Mouse (Mus musculus) limb, embryonic 15.5 days (tissue): ENCODE measurements around the gene Cdr2. TPM values are rescaled to one million over a fixed set of nuclear protein-coding genes. Genes with fewer than 3 reads are reported as not detected.
"Not testable (repeated sequence)": the region's sequence is repeated elsewhere in the genome, so short reads cannot be mapped to it uniquely, and the experiment has no call there.

Experiments
- ATAC-seq: fragments of 200-750 bp; cut with Nextera tagmentation; 2 replicates; pipeline ENCODE4 v1.8.0; 2017; ENCODE audit warnings: low read depth, moderate TSS enrichment; ENCODE audit not compliant: insufficient number of reproducible peaks, low FRiP score, low TSS enrichment
- H3K27ac ChIP-seq: fragments of 300-500 bp; sonication (generic); 2 replicates; pipeline ENCODE4 v1.5.1; 2015; ENCODE audit warnings: moderate library complexity, mild to moderate bottlenecking, inconsistent platforms
- H3K27me3 ChIP-seq: fragments of 300-500 bp; sonication (generic); 2 replicates; pipeline ENCODE4 v1.6.1; 2015; ENCODE audit warnings: inconsistent platforms
- H3K36me3 ChIP-seq: fragments of 300-500 bp; sonication (generic); 2 replicates; pipeline ENCODE4 v1.6.1; 2015; ENCODE audit warnings: inconsistent platforms
- H3K4me1 ChIP-seq: fragments of 300-500 bp; sonication (generic); 2 replicates; pipeline ENCODE4 v1.6.1; 2015; ENCODE audit warnings: inconsistent platforms
- H3K4me2 ChIP-seq: fragments of 300-500 bp; sonication (generic); 2 replicates; pipeline ENCODE4 v1.6.1; 2015; ENCODE audit warnings: mild to moderate bottlenecking, inconsistent platforms
- H3K4me3 ChIP-seq: fragments of 300-500 bp; sonication (generic); 2 replicates; pipeline ENCODE4 v1.5.1; 2015; ENCODE audit warnings: mild to moderate bottlenecking, inconsistent platforms
- H3K9ac ChIP-seq: fragments of 300-500 bp; sonication (generic); 2 replicates; pipeline ENCODE4 v1.6.1; 2015; ENCODE audit warnings: inconsistent platforms
- H3K9me3 ChIP-seq: fragments of 300-500 bp; sonication (generic); 2 replicates; pipeline ENCODE4 v1.6.1; 2016; ENCODE audit warnings: inconsistent platforms
- WGBS: fragments of 180-500 bp; shearing (Covaris S2); methylation state at CpG from one replicate; pipeline ENCODE4 v1.1.7; 2015; 5-methylcytosine and 5-hydroxymethylcytosine counted together
- polyA plus RNA-seq: library from polyadenylated mRNA; unstranded; fragments of >200 nt; fragmentation: Nextera tagmentation; extraction: Ambion mirVana; gene quantifications from 2 replicates; pipeline ENCODE4 v1.2.1, GENCODE M21; 2015

Cdr2 gene
- polyA plus RNA-seq: 12.4 and 16.2 TPM in 2 replicates

DNA sequence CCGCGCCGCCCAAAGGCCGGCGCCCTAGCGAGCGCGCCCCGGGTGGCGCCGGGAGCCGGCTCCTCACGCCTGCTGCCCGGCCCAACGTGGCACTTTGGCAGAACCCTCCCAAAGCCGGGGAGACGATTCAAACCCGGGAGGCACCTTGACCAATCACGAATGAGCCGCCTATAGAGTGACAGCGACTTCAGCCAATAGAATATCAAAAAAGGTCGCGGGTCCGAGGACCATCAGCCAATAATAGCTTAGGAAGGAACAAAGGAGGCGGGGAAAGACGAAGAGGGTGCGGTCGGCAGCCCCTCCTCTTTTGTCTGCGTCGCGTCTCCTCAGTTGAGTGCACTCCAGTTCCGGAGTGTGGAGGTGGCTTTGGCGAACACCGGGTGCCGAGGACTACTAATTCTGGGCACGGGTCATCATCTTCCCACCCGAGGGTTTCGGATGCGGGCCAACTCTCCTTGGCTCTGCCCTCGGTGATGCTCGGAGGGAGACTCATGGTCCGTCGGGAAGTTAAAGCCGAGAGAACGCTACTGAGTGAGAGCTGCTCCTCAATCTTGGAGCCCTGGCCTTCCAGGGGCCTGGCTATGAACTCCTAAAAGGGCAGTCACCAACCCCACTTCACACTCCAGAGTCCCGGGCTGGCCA lies at the start of gene Cdr2, which contains the start of gene Mfsd13b:
Gene Cdr2, minus strand, starts transcription at position 113 of the 642 bp plus-strand sequence.
Gene Mfsd13b, plus strand, starts transcription at position 310 of the 642 bp plus-strand sequence.
- H3K27me3 ChIP-seq: no peaks in the 10 kb centered on the region
- peak; percentile 96 for ATAC-seq

GRCm38 (mm10) chr7:121029947-121030346 lies 47.8 kb upstream of the Cdr2 start:
- H3K9ac ChIP-seq, H3K27ac ChIP-seq, H3K4me3 ChIP-seq, H3K36me3 ChIP-seq, ATAC-seq, H3K4me1 ChIP-seq, H3K4me2 ChIP-seq, H3K9me3 ChIP-seq, H3K27me3 ChIP-seq: not testable (repeated sequence)

More for the DNA sequence above, at the start of gene Cdr2, which contains the start of gene Mfsd13b:
- Histone ChIP-seq H3K4me1 (peaks cover 11% of the 10 kb centered on the region), H3K9ac (peak within 1 kb of the TSS; percentile 76), H3K4me3 (peak within 1 kb of the TSS; percentile 97), H3K36me3 (no peaks in the 10 kb centered on the region), H3K27ac (peak within 1 kb of the TSS; percentile 82), H3K4me2 (peak within 1 kb of the TSS; percentile 80), H3K9me3 (no peaks in the 10 kb centered on the region)
- WGBS: under 1% methylated on average over 45 of the region's 46 CpGs

DNA sequence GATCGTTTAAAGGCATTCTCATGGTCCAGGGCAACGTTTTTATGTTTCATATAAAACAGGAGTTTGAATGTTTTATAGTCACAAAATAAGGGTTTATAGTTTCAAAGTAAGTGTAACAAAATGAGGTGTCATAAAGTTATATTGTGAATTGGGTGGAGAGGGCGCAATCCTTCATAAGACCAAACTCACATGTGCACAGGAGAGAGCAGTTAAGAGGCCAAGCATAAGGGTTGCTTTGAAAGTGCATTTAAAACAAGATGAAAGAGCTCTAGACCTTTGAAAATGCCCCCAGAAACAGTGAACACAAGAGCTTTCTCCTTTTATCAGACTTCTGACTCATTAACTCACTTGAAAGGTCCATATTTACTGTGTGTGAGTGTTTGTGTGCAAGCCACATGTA lies 44.2 kb upstream of the Cdr2 start:
- Histone ChIP-seq H3K9me3 (no peaks in the 10 kb centered on the region), H3K27ac (no peak overlapping the region), H3K4me1 (no peaks in the 10 kb centered on the region), H3K27me3 (no peaks in the 10 kb centered on the region), H3K4me3 (no peak overlapping the region), H3K9ac (no peak overlapping the region), H3K36me3 (no peaks in the 10 kb centered on the region), H3K4me2 (no peak overlapping the region)
- ATAC-seq: no peak
- WGBS: 23% methylated on average over 3 of the region's 3 CpGs

DNA sequence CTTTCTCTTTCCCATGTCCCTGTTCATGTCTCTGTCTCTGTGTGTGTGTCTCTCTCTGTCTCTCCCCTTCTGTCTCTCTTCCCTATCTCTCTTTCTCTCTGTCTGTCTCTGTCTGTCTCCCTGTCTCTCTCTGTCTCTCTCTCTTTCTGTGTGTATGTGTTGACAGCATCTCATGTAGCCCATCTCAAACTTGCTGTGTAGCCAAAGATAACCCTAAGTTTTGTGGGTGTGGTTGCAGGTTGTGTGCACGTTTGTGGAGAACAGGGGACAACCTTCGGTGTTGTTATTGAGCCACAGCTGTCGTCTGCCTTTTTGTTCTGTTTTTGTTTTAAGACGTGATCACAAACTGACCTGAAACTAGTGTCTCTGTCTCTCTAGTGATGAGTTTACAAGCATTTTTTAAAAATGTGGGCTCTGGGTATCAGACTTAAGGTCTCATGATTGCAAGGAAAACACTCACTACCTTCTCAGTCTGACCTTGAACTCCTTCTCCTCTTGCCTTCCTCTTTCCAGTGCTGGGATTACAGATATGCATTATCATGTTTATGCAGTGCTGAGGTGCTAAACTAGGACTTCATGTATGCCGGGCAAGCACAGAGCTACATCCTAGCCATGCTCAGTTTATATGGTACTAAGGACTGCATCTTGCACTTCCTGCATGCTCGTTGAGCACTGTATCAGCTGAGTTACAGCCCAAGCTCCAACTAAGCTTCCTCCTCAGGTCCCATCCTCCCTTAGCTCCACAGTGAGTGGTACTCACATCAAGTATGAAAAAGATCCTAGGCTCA lies 43.3 kb upstream of the Cdr2 start:
- Histone ChIP-seq H3K4me2 (no peak overlapping the region), H3K27ac (no peak overlapping the region), H3K9ac (no peak overlapping the region), H3K4me1 (0 out of 2 replicates have a peak, but pooled peaks cover 2% of the 10 kb centered on the region), H3K27me3 (no peaks in the 10 kb centered on the region), H3K9me3 (no peaks in the 10 kb centered on the region), H3K4me3 (no peak overlapping the region), H3K36me3 (no peaks in the 10 kb centered on the region)
- ATAC-seq: no peak
- 55% methylated on average over 6 of the region's 6 CpGs for WGBS

DNA sequence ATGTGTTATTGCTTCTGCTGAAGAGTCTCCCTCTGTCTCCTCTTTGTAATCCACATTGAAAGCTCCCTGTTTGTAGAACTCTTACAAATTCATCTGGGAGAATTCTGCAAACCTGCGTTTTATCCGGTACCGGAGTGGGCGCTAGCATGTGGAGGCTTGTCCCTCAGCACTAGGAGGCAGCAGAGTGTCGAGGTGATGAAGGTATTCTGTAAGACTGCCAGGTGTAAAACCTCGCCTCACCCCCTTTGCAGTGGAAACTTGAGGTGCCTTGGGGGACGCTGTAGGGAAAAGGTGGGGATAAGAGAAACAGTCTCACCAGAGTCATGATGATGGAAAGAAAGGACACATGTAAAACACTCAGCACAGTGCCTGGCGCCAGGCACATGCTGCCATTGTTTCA lies 38.2 kb upstream of the Cdr2 start:
- Histone ChIP-seq H3K36me3 (no peaks in the 10 kb centered on the region), H3K4me2 (no peak overlapping the region), H3K27me3 (no peaks in the 10 kb centered on the region), H3K4me3 (no peak overlapping the region), H3K9ac (no peak overlapping the region), H3K4me1 (0 out of 2 replicates have a peak, but pooled peaks cover 4% of the 10 kb centered on the region), H3K27ac (no peak overlapping the region), H3K9me3 (no peaks in the 10 kb centered on the region)
- ATAC-seq: no peak
- WGBS: 31% methylated on average over 8 of the region's 8 CpGs

DNA sequence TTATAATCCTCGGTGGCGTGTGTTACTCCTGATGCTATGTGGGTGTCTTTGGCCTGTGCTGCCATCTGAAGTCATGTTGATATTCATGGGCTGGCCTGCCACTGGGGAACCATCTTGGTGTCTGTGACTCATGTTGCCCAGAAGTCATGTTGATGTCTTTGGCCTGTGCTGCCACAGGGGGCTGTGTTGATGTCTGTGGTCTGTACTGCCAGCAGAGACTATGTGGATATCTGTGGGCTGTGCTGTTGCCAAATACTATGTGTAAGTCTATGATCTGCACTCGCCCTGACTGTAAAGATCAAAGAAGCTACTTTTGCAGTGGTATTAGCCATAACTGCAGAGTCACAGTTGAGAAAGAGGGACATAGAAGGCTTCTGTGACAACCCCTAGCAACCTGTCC lies 36.7 kb upstream of the Cdr2 start:
- Histone ChIP-seq H3K9me3 (no peaks in the 10 kb centered on the region), H3K36me3 (no peaks in the 10 kb centered on the region), H3K4me3 (no peak overlapping the region), H3K9ac (no peak overlapping the region), H3K27ac (no peak overlapping the region), H3K4me2 (no peak overlapping the region), H3K4me1 (0 out of 2 replicates have a peak, but pooled peaks cover 4% of the 10 kb centered on the region), H3K27me3 (no peaks in the 10 kb centered on the region)
- 76% methylated on average over 3 of the region's 3 CpGs for WGBS
- no peak for ATAC-seq

GRCm38 (mm10) chr7:121014486-121014885 lies 32.4 kb upstream of the Cdr2 start:
- Histone ChIP-seq H3K27ac (no peak overlapping the region), H3K9ac (no peak overlapping the region), H3K9me3 (no peaks in the 10 kb centered on the region), H3K27me3 (no peaks in the 10 kb centered on the region), H3K4me2 (no peak overlapping the region), H3K4me1 (peaks cover 14% of the 10 kb centered on the region; the same call in 1 of the 2 replicates), H3K4me3 (no peak overlapping the region), H3K36me3 (no peaks in the 10 kb centered on the region)
- ATAC-seq: no peak
- WGBS: 85% methylated on average over 10 of the region's 10 CpGs

GRCm38 (mm10) chr7:121011794-121012689 lies 29.9 kb upstream of the Cdr2 start:
- Histone ChIP-seq H3K27me3 (no peaks in the 10 kb centered on the region), H3K4me3 (no peak overlapping the region), H3K27ac (peak overlapping the region; percentile 61), H3K36me3 (no peaks in the 10 kb centered on the region), H3K4me1 (peaks cover 14% of the 10 kb centered on the region; the same call in 1 of the 2 replicates), H3K9me3 (no peaks in the 10 kb centered on the region), H3K9ac (no peak overlapping the region), H3K4me2 (peak overlapping the region; percentile 14; the same call in 1 of the 2 replicates)
- WGBS: 28% methylated on average over 10 of the region's 10 CpGs
- ATAC-seq: peak; percentile 55; the same call in 1 of the 2 replicates

DNA sequence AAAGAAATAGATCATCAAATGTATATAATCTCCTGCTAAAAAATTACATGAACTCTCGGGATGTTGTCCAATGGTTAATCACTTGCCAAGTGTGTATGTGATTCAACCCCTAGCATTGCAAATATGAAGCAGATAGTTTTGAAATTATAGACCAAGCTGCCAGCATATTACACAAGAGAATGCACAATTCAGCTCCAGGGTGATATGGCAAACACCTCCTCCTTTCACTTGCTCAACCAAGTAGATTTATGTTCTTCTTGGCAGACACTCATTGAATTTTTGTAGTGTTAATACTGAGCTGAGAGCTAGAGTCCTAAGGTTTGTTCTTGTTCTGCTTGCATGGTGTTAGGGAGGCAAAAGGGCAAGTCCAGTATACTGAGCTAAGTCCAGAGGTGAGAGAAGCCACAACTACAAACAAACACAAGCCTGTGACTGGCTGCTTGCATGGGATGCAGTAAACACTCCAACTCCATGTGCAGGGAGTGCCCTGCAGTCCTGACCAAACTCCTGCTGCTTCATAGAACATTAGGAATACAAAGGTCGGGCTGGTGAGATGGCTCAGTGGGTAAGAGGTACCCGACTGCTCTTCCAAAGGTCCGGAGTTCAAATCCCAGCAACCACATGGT lies 21.8 kb upstream of the Cdr2 start:
- peaks cover 3% of the 10 kb centered on the region; the same call in 1 of the 2 replicates for H3K4me1 ChIP-seq
- no peak for ATAC-seq
- H3K27ac ChIP-seq: no peak overlapping the region
- no peaks in the 10 kb centered on the region for H3K36me3 ChIP-seq
- H3K27me3 ChIP-seq: no peaks in the 10 kb centered on the region
- H3K9me3 ChIP-seq: no peaks in the 10 kb centered on the region
- no peak overlapping the region for H3K4me2 ChIP-seq
- WGBS: 70% methylated on average over 4 of the region's 4 CpGs
- H3K9ac ChIP-seq: no peak overlapping the region
- H3K4me3 ChIP-seq: no peak overlapping the region

GRCm38 (mm10) chr7:121002407-121002928 lies 20.4 kb upstream of the Cdr2 start:
- Histone ChIP-seq H3K4me2 (no peak overlapping the region), H3K4me3 (no peak overlapping the region), H3K4me1 (peaks cover 3% of the 10 kb centered on the region; the same call in 1 of the 2 replicates), H3K9me3 (no peaks in the 10 kb centered on the region), H3K27me3 (no peaks in the 10 kb centered on the region), H3K27ac (no peak overlapping the region), H3K9ac (no peak overlapping the region), H3K36me3 (no peaks in the 10 kb centered on the region)
- WGBS: 64% methylated on average over 5 of the region's 5 CpGs
- ATAC-seq: no peak

- no peak overlapping the region for H3K4me2 ChIP-seq
- H3K9ac ChIP-seq: no peak overlapping the region
- no peaks in the 10 kb centered on the region for H3K9me3 ChIP-seq
- no peaks in the 10 kb centered on the region for H3K36me3 ChIP-seq
- H3K4me3 ChIP-seq: no peak overlapping the region
- 86% methylated on average over 3 of the region's 3 CpGs for WGBS
- H3K27me3 ChIP-seq: no peaks in the 10 kb centered on the region
- no peak for ATAC-seq
- H3K4me1 ChIP-seq: peaks cover 3% of the 10 kb centered on the region; the same call in 1 of the 2 replicates
- no peak overlapping the region for H3K27ac ChIP-seq
These were observed 19.8 kb upstream of the Cdr2 start for GRCm38 (mm10) chr7:121001879-121002278.
